Mouse (Mus musculus) c-Kit-positive CD71-positive TER-119-negative erythroid progenitor cells, embryonic 14.5 days (primary cell): ENCODE results near the gene Tshz2.
"Not testable (repeated sequence)": the region's sequence is repeated elsewhere in the genome, so short reads cannot be mapped to it uniquely, and the experiment has no call there.

Source experiments
- DNase-seq: peaks from one replicate; pipeline ENCODE4 v3.0.0-alpha.2; 2013; ENCODE audit warnings: low read depth

Gene Tshz2

GRCm38 (mm10) chr2:169814351-169814750 lies 181.5 kb downstream of the Tshz2 start:
- DNase-seq: no peak

GRCm38 (mm10) chr2:169814757-169815156 lies 181.9 kb downstream of the Tshz2 start:
- no peak for DNase-seq

- no peak for DNase-seq
Measured at GRCm38 (mm10) chr2:169821021-169821441, 188.2 kb downstream of the Tshz2 start.

- no peak for DNase-seq
Measured at GRCm38 (mm10) chr2:169825908-169826307, 193.1 kb downstream of the Tshz2 start.

- DNase-seq: no peak
Measured at GRCm38 (mm10) chr2:169826316-169826715, 193.5 kb downstream of the Tshz2 start.

- no peak for DNase-seq
Measured at GRCm38 (mm10) chr2:169826833-169827232, 194.0 kb downstream of the Tshz2 start.

- no peak for DNase-seq
Measured at GRCm38 (mm10) chr2:169832184-169832583, 199.4 kb downstream of the Tshz2 start.

GRCm38 (mm10) chr2:169833638-169834037 lies 200.8 kb downstream of the Tshz2 start:
- no peak for DNase-seq

GRCm38 (mm10) chr2:169834602-169835001 lies 201.8 kb downstream of the Tshz2 start:
- DNase-seq: no peak

GRCm38 (mm10) chr2:169837031-169837605 lies 204.3 kb downstream of the Tshz2 start:
- DNase-seq: no peak

- DNase-seq: no peak
Measured at GRCm38 (mm10) chr2:169838521-169838920, 205.7 kb downstream of the Tshz2 start.

GRCm38 (mm10) chr2:169841442-169841841 lies 208.6 kb downstream of the Tshz2 start:
- DNase-seq: no peak

GRCm38 (mm10) chr2:169842494-169842893 lies 209.7 kb downstream of the Tshz2 start:
- no peak for DNase-seq

- no peak for DNase-seq
Measured at GRCm38 (mm10) chr2:169843553-169843952, 210.7 kb downstream of the Tshz2 start.

- DNase-seq: no peak
Measured at GRCm38 (mm10) chr2:169849077-169849476, 216.3 kb downstream of the Tshz2 start.

- DNase-seq: no peak
Measured at GRCm38 (mm10) chr2:169849541-169849940, 216.7 kb downstream of the Tshz2 start.

- no peak for DNase-seq
Measured at GRCm38 (mm10) chr2:169851606-169852005, 218.8 kb downstream of the Tshz2 start.

GRCm38 (mm10) chr2:169854491-169854890 lies 221.7 kb downstream of the Tshz2 start:
- no peak for DNase-seq

- not testable (repeated sequence) for DNase-seq
Measured at GRCm38 (mm10) chr2:169857041-169857440, 224.2 kb downstream of the Tshz2 start.

GRCm38 (mm10) chr2:169859078-169859855 lies 226.5 kb downstream of the Tshz2 start:
- DNase-seq: no peak

GRCm38 (mm10) chr2:169860895-169861294 lies 228.1 kb downstream of the Tshz2 start:
- DNase-seq: no peak

GRCm38 (mm10) chr2:169862701-169863100 lies 229.9 kb downstream of the Tshz2 start:
- no peak for DNase-seq

- DNase-seq: no peak
Measured at GRCm38 (mm10) chr2:169869468-169869867, 236.7 kb downstream of the Tshz2 start.

- DNase-seq: no peak
Measured at GRCm38 (mm10) chr2:169870503-169870902, 237.7 kb downstream of the Tshz2 start.
